Mouse (Mus musculus) intestine, postnatal 0 days (tissue): ENCODE measurements around the gene 5430427O19Rik. TPM values are rescaled to one million over a fixed set of nuclear protein-coding genes. Genes with fewer than 3 reads are reported as not detected.

ENCODE experiments used
- ATAC-seq: fragments of 200-750 bp; cut with Nextera tagmentation; 2 replicates; pipeline ENCODE4 v1.8.0; 2017; ENCODE audit warnings: mild to moderate bottlenecking, moderate TSS enrichment, moderate library complexity
- H3K27ac ChIP-seq: fragments of 300-500 bp; sonication (generic); 2 replicates; pipeline ENCODE4 v1.5.1; 2014; ENCODE audit warnings: mild to moderate bottlenecking, low read depth, low read length, moderate library complexity
- H3K27me3 ChIP-seq: fragments of 300-500 bp; sonication (generic); replicated peaks from 2 replicates; pipeline ENCODE4 v1.6.1; 2014; ENCODE audit warnings: low read length, mixed read lengths; ENCODE audit not compliant: control insufficient read depth, insufficient read depth
- H3K36me3 ChIP-seq: fragments of 300-500 bp; sonication (generic); 2 replicates; pipeline ENCODE4 v1.6.1; 2014; ENCODE audit warnings: mild to moderate bottlenecking, moderate library complexity; ENCODE audit not compliant: control insufficient read depth, insufficient read depth
- H3K4me1 ChIP-seq: fragments of 300-500 bp; sonication (generic); replicated peaks from 2 replicates; pipeline ENCODE4 v1.6.1; 2014; ENCODE audit warnings: antibody characterized with exemption, low read length, mixed read lengths; ENCODE audit not compliant: control insufficient read depth, insufficient read depth
- H3K4me2 ChIP-seq: fragments of 300-500 bp; sonication (generic); replicated peaks from 2 replicates; pipeline ENCODE4 v1.6.1; 2014; ENCODE audit warnings: low read depth, mild to moderate bottlenecking, moderate library complexity
- H3K4me3 ChIP-seq: fragments of 300-500 bp; sonication (generic); 2 replicates; pipeline ENCODE4 v1.5.1; 2014; ENCODE audit warnings: low read depth, low read length
- H3K9ac ChIP-seq: fragments of 300-500 bp; sonication (generic); 2 replicates; pipeline ENCODE4 v1.6.1; 2014; ENCODE audit warnings: mild to moderate bottlenecking, low read depth, low read length
- H3K9me3 ChIP-seq: fragments of 300-500 bp; sonication (generic); 2 replicates; pipeline ENCODE4 v1.6.1; 2016; ENCODE audit warnings: mixed run types; ENCODE audit not compliant: control insufficient read depth
- CTCF ChIP-seq: sonication (generic); IDR thresholded peaks from 2 replicates; pipeline ENCODE4 v1.5.1; 2016; ENCODE audit warnings: low read depth, mild to moderate bottlenecking, control low read depth, antibody characterized with exemption, moderate library complexity
- WGBS: fragments of 180-500 bp; shearing (Covaris S2); extraction: QIAGEN DNeasy Blood & Tissue Kit; methylation state at CpG from one replicate; pipeline ENCODE4 v1.1.7; 2014; 5-methylcytosine and 5-hydroxymethylcytosine counted together
- polyA plus RNA-seq: library from polyadenylated mRNA; unstranded; fragments of >200 nt; fragmentation: Nextera tagmentation; extraction: Ambion mirVana; gene quantifications from 2 replicates; pipeline ENCODE4 v1.2.1, GENCODE M21; 2015

The 5430427O19Rik gene
- polyA plus RNA-seq, 1 experiment from 2014 or later = 0.07 TPM

DNA sequence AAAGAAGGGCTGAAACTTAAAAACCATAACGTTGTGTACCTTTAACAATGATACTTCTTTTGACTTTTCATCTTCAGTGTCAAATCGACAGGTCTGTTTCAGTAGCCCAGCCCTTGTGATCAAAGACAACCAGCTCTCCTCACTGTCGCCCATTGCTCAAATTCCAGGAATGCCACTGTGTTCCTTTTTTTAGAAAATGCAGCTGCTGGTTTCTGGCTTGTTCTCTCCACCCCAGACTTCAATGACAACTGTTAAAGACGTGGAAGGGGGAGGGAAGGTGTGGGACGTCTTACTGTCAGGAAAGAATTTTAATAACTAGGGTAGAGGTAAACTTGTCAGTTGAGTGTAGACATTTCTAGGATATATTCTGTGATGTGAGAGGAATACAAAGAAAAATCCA, 16.5 kb downstream of the 5430427O19Rik start:
- H3K4me1 ChIP-seq = no peaks in the 10 kb centered on the region
- 44% methylated on average over 5 of the region's 5 CpGs for WGBS
- ATAC-seq = no peak

DNA sequence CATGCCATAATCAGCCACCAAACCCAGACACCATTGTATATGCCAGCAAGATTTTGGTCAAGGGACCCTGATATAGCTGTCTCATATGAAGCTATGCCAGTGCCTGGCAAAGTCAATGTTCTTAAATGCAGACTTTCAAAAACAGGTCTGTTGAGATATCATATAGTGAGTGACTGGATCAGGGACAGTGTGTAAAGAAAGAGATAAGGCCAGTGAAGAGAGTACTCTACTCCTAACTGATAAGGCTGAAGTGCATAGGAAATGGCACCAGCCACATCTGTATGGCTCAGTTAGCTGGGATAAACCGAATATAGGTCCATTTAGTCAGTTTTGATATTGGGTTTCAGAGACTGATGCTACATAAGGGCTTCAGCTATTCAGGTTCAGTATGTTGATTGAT, 31.0 kb downstream of the 5430427O19Rik start:
- Histone ChIP-seq H3K4me1 (no peaks in the 10 kb centered on the region), H3K36me3 (no peaks in the 10 kb centered on the region), H3K4me3 (no peak overlapping the region), H3K27ac (no peak overlapping the region), H3K9ac (no peak overlapping the region), H3K9me3 (no peaks in the 10 kb centered on the region), H3K27me3 (no peaks in the 10 kb centered on the region), H3K4me2 (no peak overlapping the region)
- ATAC-seq = no peak
- WGBS = 50% methylated on average over 1 of the region's 1 CpGs
- no peak for TF ChIP-seq CTCF

More for the DNA sequence above, 16.5 kb downstream of the 5430427O19Rik start:
- H3K27me3 ChIP-seq = no peaks in the 10 kb centered on the region
- no peak overlapping the region for H3K9ac ChIP-seq
- no peak overlapping the region for H3K27ac ChIP-seq
- no peaks in the 10 kb centered on the region for H3K36me3 ChIP-seq
- no peak for TF ChIP-seq CTCF
- no peaks in the 10 kb centered on the region for H3K9me3 ChIP-seq
- H3K4me3 ChIP-seq = no peak overlapping the region
- H3K4me2 ChIP-seq = no peak overlapping the region

DNA sequence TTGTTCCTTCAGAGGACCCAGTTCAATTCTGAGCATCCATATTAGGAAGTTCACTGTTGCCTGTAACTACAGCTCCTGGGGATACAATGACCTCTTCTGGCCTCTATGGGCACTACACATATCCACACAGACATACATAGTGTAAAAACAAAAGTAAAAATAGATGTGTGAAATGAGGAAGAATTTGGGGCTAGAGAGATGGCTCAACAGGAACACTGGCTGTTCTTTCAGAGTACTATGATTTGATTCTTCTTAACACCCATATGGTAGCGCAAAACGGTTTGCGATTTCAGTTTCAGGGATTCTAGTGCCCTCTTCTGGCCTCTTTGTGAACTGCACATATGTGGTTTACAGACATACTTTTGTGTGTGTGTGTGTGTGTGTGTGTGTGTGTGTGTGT, 48.9 kb downstream of the 5430427O19Rik start:
- Histone ChIP-seq H3K27me3 (no peaks in the 10 kb centered on the region), H3K9ac (no peak overlapping the region), H3K36me3 (no peaks in the 10 kb centered on the region), H3K9me3 (no peaks in the 10 kb centered on the region), H3K4me2 (0 out of 2 replicates have a peak overlapping the region, but pooled peaks have one; percentile 32), H3K4me1 (no peaks in the 10 kb centered on the region), H3K27ac (no peak overlapping the region), H3K4me3 (no peak overlapping the region)
- peak; percentile 70 for TF ChIP-seq CTCF
- ATAC-seq = no peak
- WGBS = 42% methylated on average over 3 of the region's 3 CpGs

DNA sequence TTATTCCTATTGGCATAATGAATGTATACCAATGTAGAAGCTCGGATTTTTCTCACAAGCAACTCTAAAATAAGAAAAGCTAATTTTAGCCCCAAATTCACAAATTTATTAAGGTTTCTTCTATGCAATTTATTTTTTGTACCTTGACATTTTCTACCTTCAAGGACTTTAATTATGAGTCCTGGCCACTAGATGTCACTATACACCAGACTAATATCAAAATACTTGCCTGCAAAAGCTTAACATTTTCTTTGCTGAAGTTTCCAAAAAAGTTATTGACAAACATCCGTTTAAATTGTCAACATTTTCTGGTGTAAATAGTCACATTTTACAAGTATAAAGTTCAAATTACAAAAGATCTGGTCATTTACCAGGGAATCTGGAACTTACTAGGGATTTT, 62.8 kb downstream of the 5430427O19Rik start:
- Histone ChIP-seq H3K4me3 (no peak overlapping the region), H3K9ac (no peak overlapping the region), H3K27ac (no peak overlapping the region), H3K9me3 (no peaks in the 10 kb centered on the region), H3K4me2 (no peak overlapping the region), H3K36me3 (no peaks in the 10 kb centered on the region), H3K27me3 (no peaks in the 10 kb centered on the region), H3K4me1 (no peaks in the 10 kb centered on the region)
- TF ChIP-seq CTCF = peak; percentile 56
- no peak for ATAC-seq
- WGBS = 6% methylated on average over 2 of the region's 2 CpGs

Other genes with a start within 250 kb of the 5430427O19Rik start
- 78.9 and 83.3 TPM in 2 replicates for gene Gk, start 93.5 kb upstream of the 5430427O19Rik start, polyA plus RNA-seq
- not detected in 2 replicates for gene Samt3, start 173.8 kb downstream of the 5430427O19Rik start, polyA plus RNA-seq